Mouse (Mus musculus) heart, embryonic 13.5 days (tissue): ENCODE results near the gene Stoml1. TPM values are rescaled to one million over a fixed set of nuclear protein-coding genes. Genes with fewer than 3 reads are reported as not detected.
"Not testable (repeated sequence)": the region's sequence is repeated elsewhere in the genome, so short reads cannot be mapped to it uniquely, and the experiment has no call there.

Experiments
- ATAC-seq: fragments of 200-750 bp; cut with Nextera tagmentation; 2 replicates; pipeline ENCODE4 v1.8.0; 2017; ENCODE audit warnings: moderate TSS enrichment; ENCODE audit not compliant: insufficient number of reproducible peaks, low FRiP score, low TSS enrichment; ENCODE audit errors: extremely low read depth
- H3K27ac ChIP-seq: fragments of 300-500 bp; sonication (generic); replicated peaks from 2 replicates; pipeline ENCODE4 v1.5.1; 2015; ENCODE audit warnings: moderate library complexity, mild to moderate bottlenecking, inconsistent platforms
- H3K27me3 ChIP-seq: fragments of 300-500 bp; sonication (generic); replicated peaks from 2 replicates; pipeline ENCODE4 v1.6.1; 2015; ENCODE audit warnings: mild to moderate bottlenecking, inconsistent platforms
- H3K36me3 ChIP-seq: fragments of 300-500 bp; sonication (generic); 2 replicates; pipeline ENCODE4 v1.6.1; 2015; ENCODE audit warnings: mild to moderate bottlenecking, inconsistent platforms
- H3K4me1 ChIP-seq: fragments of 300-500 bp; sonication (generic); 2 replicates; pipeline ENCODE4 v1.6.1; 2015; ENCODE audit warnings: inconsistent platforms
- H3K4me2 ChIP-seq: fragments of 300-500 bp; sonication (generic); 2 replicates; pipeline ENCODE4 v1.6.1; 2015; ENCODE audit warnings: inconsistent platforms, mild to moderate bottlenecking, moderate library complexity
- H3K4me3 ChIP-seq: fragments of 300-500 bp; sonication (generic); 2 replicates; pipeline ENCODE4 v1.5.1; 2015; ENCODE audit warnings: moderate library complexity, mild to moderate bottlenecking, inconsistent platforms
- H3K9ac ChIP-seq: fragments of 300-500 bp; sonication (generic); 2 replicates; pipeline ENCODE4 v1.6.1; 2015; ENCODE audit warnings: inconsistent platforms, mild to moderate bottlenecking, moderate library complexity
- H3K9me3 ChIP-seq: fragments of 300-500 bp; sonication (generic); 2 replicates; pipeline ENCODE4 v1.6.1; 2016; ENCODE audit warnings: inconsistent platforms
- WGBS: fragments of 180-500 bp; shearing (Covaris S2); methylation state at CpG from one replicate; pipeline ENCODE4 v1.1.7; 2015; ENCODE audit warnings: mixed read lengths; 5-methylcytosine and 5-hydroxymethylcytosine counted together
- polyA plus RNA-seq: library from polyadenylated mRNA; unstranded; fragments of >200 nt; fragmentation: Nextera tagmentation; extraction: Ambion mirVana; gene quantifications from 2 replicates; pipeline ENCODE4 v1.2.1, GENCODE M21; 2015

Stoml1 gene
- polyA plus RNA-seq, 1 experiment from 2014 or later: 25.0 TPM

GRCm38 (mm10) chr9:58262507-58262906 lies 9.5 kb downstream of the Stoml1 start:
- Histone ChIP-seq H3K27me3 (no peaks in the 10 kb centered on the region), H3K36me3 (peaks cover 49% of the 10 kb centered on the region), H3K4me3 (no peak overlapping the region), H3K27ac (no peak overlapping the region), H3K4me2 (no peak overlapping the region), H3K4me1 (peaks cover 13% of the 10 kb centered on the region), H3K9me3 (no peaks in the 10 kb centered on the region), H3K9ac (no peak overlapping the region)
- no peak for ATAC-seq
- 85% methylated on average over 5 of the region's 5 CpGs for WGBS

GRCm38 (mm10) chr9:58265368-58265767 lies 12.4 kb downstream of the Stoml1 start:
- no peak overlapping the region for H3K4me2 ChIP-seq
- H3K9ac ChIP-seq: no peak overlapping the region
- peaks cover 16% of the 10 kb centered on the region for H3K4me1 ChIP-seq
- H3K27me3 ChIP-seq: no peaks in the 10 kb centered on the region
- no peak for ATAC-seq
- H3K9me3 ChIP-seq: no peaks in the 10 kb centered on the region
- H3K36me3 ChIP-seq: peaks cover 23% of the 10 kb centered on the region
- H3K4me3 ChIP-seq: no peak overlapping the region
- WGBS: 60% methylated on average over 3 of the region's 3 CpGs
- H3K27ac ChIP-seq: no peak overlapping the region

- Histone ChIP-seq H3K4me2 (no peak overlapping the region), H3K9me3 (no peaks in the 10 kb centered on the region), H3K27me3 (no peaks in the 10 kb centered on the region), H3K4me3 (no peak overlapping the region), H3K36me3 (peaks cover 14% of the 10 kb centered on the region), H3K4me1 (peaks cover 16% of the 10 kb centered on the region), H3K9ac (peak overlapping the region; percentile 41), H3K27ac (peak overlapping the region; percentile 66)
- ATAC-seq: no peak
- WGBS: 14% methylated on average over 4 of the region's 4 CpGs
Observed at GRCm38 (mm10) chr9:58266571-58267011, 13.6 kb downstream of the Stoml1 start.

GRCm38 (mm10) chr9:58267046-58267445 lies 14.1 kb downstream of the Stoml1 start:
- Histone ChIP-seq H3K4me1 (peaks cover 17% of the 10 kb centered on the region), H3K9ac (peak overlapping the region; percentile 41), H3K9me3 (no peaks in the 10 kb centered on the region), H3K4me2 (no peak overlapping the region), H3K36me3 (peaks cover 10% of the 10 kb centered on the region), H3K27ac (peak overlapping the region; percentile 66), H3K4me3 (no peak overlapping the region), H3K27me3 (no peaks in the 10 kb centered on the region)
- 61% methylated on average over 3 of the region's 3 CpGs for WGBS
- ATAC-seq: no peak

- no peak overlapping the region for H3K4me3 ChIP-seq
- H3K27me3 ChIP-seq: no peaks in the 10 kb centered on the region
- WGBS: 52% methylated on average over 12 of the region's 12 CpGs
- no peak overlapping the region for H3K27ac ChIP-seq
- H3K9ac ChIP-seq: no peak overlapping the region
- H3K4me2 ChIP-seq: no peak overlapping the region
- H3K4me1 ChIP-seq: peaks cover 23% of the 10 kb centered on the region
- ATAC-seq: no peak
- no peaks in the 10 kb centered on the region; the same call in 1 of the 2 replicates for H3K36me3 ChIP-seq
- H3K9me3 ChIP-seq: no peaks in the 10 kb centered on the region
Observed at GRCm38 (mm10) chr9:58268384-58269313, 15.7 kb downstream of the Stoml1 start.

- Histone ChIP-seq H3K9me3 (no peaks in the 10 kb centered on the region), H3K4me3 (no peak overlapping the region), H3K36me3 (no peaks in the 10 kb centered on the region), H3K27me3 (no peaks in the 10 kb centered on the region), H3K27ac (no peak overlapping the region), H3K4me2 (no peak overlapping the region), H3K4me1 (peaks cover 35% of the 10 kb centered on the region), H3K9ac (no peak overlapping the region)
- no peak for ATAC-seq
- 50% methylated on average over 3 of the region's 3 CpGs for WGBS
Observed at GRCm38 (mm10) chr9:58270081-58270480, 17.1 kb downstream of the Stoml1 start.

- Histone ChIP-seq H3K27ac (no peak overlapping the region), H3K9me3 (no peaks in the 10 kb centered on the region), H3K9ac (no peak overlapping the region), H3K4me3 (no peak overlapping the region), H3K4me2 (no peak overlapping the region), H3K4me1 (peaks cover 41% of the 10 kb centered on the region), H3K27me3 (no peaks in the 10 kb centered on the region), H3K36me3 (no peaks in the 10 kb centered on the region)
- no peak for ATAC-seq
- 60% methylated on average over 3 of the region's 3 CpGs for WGBS
Observed at GRCm38 (mm10) chr9:58271109-58271508, 18.1 kb downstream of the Stoml1 start.

- ATAC-seq: not testable (repeated sequence)
Observed at GRCm38 (mm10) chr9:58271551-58271950, 18.6 kb downstream of the Stoml1 start.

GRCm38 (mm10) chr9:58272068-58272541 lies 19.1 kb downstream of the Stoml1 start:
- Histone ChIP-seq H3K4me2 (no peak overlapping the region), H3K27me3 (no peaks in the 10 kb centered on the region), H3K36me3 (no peaks in the 10 kb centered on the region), H3K4me3 (no peak overlapping the region), H3K9ac (no peak overlapping the region), H3K27ac (no peak overlapping the region), H3K9me3 (no peaks in the 10 kb centered on the region), H3K4me1 (peaks cover 34% of the 10 kb centered on the region)
- ATAC-seq: no peak
- 78% methylated on average over 2 of the region's 2 CpGs for WGBS

More at GRCm38 (mm10) chr9:58271551-58271950, 18.6 kb downstream of the Stoml1 start:
- 80% methylated on average over 9 of the region's 9 CpGs for WGBS
- H3K4me1 ChIP-seq: peaks cover 39% of the 10 kb centered on the region
- not testable (repeated sequence) for H3K9ac ChIP-seq, H3K27ac ChIP-seq, H3K27me3 ChIP-seq, H3K9me3 ChIP-seq, H3K4me2 ChIP-seq, H3K36me3 ChIP-seq, H3K4me3 ChIP-seq

- WGBS: 71% methylated on average over 9 of the region's 9 CpGs
- ATAC-seq: no peak
- no peaks in the 10 kb centered on the region for H3K36me3 ChIP-seq
- H3K9ac ChIP-seq: no peak overlapping the region
- H3K27ac ChIP-seq: no peak overlapping the region
- no peaks in the 10 kb centered on the region for H3K27me3 ChIP-seq
- H3K4me1 ChIP-seq: peaks cover 33% of the 10 kb centered on the region
- H3K9me3 ChIP-seq: no peaks in the 10 kb centered on the region
- no peak overlapping the region for H3K4me3 ChIP-seq
- H3K4me2 ChIP-seq: no peak overlapping the region
Observed at GRCm38 (mm10) chr9:58272855-58273254, 19.9 kb downstream of the Stoml1 start.

GRCm38 (mm10) chr9:58274101-58274604 lies 21.2 kb downstream of the Stoml1 start:
- Histone ChIP-seq H3K4me2 (no peak overlapping the region), H3K27me3 (no peaks in the 10 kb centered on the region), H3K36me3 (no peaks in the 10 kb centered on the region), H3K4me3 (no peak overlapping the region), H3K9ac (no peak overlapping the region), H3K27ac (peak overlapping the region; percentile 93), H3K9me3 (no peaks in the 10 kb centered on the region), H3K4me1 (peaks cover 30% of the 10 kb centered on the region)
- no peak for ATAC-seq
- 74% methylated on average over 7 of the region's 7 CpGs for WGBS
